Mouse (Mus musculus) kidney, postnatal 36 days (tissue): ENCODE measurements at regions not wholly inside any gene's neighbourhood (a gene's known extent, or its start where the extent isn't known, plus 50 kb on each side); places are given as distances from the start of the nearest gene placed in this dataset.
"Not testable (repeated sequence)": the region's sequence is repeated elsewhere in the genome, so short reads cannot be mapped to it uniquely, and the experiment has no call there.

Experiments used
- DNase-seq, 2 experiments: peaks; one replicate each; pipeline ENCODE4 v3.0.0; 2021 to 2022; ENCODE audit warnings: mixed read lengths in 2 of 2

GRCm38 (mm10) chr9:86095460-86095859, 253.3 kb downstream of the Tpbg start:
- DNase-seq = no peak

DNA sequence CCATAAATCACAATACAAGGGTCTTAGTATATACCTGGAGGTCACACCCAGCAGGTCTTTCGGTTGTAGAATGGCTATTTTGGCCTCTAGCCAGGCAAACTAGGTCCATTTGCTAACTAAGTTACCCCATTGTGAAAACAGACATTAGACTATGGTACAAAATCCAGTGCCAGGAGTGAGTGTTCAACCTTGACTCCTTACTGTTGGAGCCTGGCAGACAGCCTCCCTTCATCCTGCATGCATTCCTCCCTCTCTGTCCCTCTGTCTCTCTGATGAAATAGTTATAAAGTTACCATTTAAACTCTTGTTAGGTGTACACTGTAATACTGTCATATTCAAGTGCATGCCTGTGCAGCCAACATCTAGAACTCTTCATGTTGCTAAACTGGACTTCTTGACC, 254.1 kb downstream of the Tpbg start:
- DNase-seq = peak; percentile 36 to 49

DNA sequence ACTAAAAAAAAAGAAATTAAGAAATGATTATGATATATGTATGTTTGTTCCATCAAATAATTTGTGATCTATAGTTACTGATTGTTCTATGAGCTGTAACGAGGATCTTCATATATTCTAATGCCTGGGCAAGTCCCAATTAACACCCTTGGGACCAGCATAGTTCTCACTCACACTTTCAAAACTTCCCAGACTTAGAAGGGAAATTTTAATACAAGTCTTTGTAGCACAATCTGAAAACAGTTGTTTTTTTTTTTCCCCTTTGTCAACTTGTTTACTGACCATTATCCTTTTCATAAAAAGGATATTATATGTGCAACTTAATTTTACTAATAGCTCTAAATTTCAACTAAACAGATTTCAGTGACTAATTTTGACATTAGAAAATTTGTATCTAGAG, 257.1 kb downstream of the Tpbg start:
- DNase-seq = no peak

DNA sequence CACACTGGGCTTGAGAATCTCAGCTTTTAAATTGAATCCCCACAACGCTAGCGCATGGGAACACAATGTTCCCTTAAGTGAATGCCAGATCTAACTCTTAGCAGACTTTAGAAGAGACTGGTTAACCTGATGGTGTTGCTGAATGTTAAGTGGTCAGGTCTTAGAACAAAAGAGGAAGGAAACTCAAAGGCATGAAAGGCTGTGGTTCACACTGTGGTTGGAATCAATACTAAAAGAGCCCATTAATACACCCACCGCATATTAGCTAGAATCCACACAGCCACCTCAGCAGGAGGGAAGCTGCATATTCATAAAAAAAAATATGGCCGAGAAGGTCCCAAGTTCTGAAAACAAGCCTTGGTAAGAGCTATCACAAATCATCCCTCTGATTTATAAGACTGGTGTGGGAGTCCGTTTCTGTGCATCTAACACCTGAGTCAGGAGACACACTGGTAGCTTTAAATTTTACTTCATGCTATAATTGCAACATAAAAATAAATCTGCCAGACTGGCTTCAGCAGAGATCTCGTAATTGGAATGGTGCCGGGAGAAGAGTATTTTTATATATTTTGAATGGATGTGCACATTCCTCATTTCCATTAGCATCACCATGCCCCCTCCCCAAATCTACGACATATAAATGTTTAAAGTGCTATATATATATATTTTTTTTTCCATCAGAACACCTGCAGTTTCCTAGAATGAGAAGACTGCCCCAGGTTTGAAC, 259.3 kb downstream of the Tpbg start:
- no peak for DNase-seq

GRCm38 (mm10) chr9:86103607-86104006, 261.4 kb downstream of the Tpbg start:
- no peak for DNase-seq

- no peak for DNase-seq
Observed at GRCm38 (mm10) chr9:86104664-86105063, 262.5 kb downstream of the Tpbg start.

GRCm38 (mm10) chr9:86105851-86106250, 263.7 kb downstream of the Tpbg start:
- no peak for DNase-seq

- no peak for DNase-seq
Observed at GRCm38 (mm10) chr9:86109906-86110305, 267.7 kb downstream of the Tpbg start.

- DNase-seq = no peak
Observed at GRCm38 (mm10) chr9:86119370-86119769, 277.2 kb downstream of the Tpbg start.

DNA sequence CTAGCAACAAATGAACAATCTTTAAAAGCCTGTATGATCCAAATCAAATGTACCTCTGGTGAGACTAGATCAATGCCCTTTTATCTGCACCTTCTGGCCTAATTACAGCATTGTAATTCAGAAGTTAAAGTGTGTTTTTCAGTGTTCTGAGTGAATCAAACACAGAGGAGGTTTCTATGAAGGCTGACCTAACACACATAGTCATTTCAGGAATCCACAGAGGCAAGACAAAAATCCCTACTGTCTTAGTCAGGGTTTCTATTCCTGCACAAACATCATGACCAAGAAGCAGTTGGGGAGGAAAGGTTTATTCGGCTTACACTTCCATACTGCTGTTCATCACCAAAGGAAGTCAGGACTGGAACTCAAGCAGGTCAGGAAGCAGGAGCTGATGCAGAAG, 293.4 kb downstream of the Tpbg start:
- DNase-seq = not testable (repeated sequence)

DNA sequence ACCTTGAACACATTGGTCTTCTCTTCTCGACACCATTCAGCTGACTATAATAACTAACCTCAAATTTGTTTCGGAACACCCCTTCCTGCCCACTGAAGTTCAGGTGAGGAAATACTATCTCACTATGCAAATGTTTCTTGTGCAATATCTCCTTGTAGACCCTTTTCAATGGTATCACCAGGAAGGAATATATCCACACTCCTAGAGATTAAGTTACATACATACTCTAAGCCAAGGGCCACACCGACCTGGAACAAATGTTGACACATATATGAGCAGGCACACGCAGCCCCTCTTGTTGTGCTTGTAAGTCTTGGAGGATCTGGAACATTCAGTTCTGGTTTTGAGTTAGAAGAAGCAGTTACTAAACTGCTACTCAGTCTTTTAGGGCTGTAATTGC, 303.7 kb downstream of the Tpbg start:
- DNase-seq = no peak

GRCm38 (mm10) chr9:86160316-86160715, 304.4 kb downstream of the Ube2cbp start:
- no peak for DNase-seq

GRCm38 (mm10) chr9:86166362-86167067, 298.2 kb downstream of the Ube2cbp start:
- DNase-seq = no peak

DNA sequence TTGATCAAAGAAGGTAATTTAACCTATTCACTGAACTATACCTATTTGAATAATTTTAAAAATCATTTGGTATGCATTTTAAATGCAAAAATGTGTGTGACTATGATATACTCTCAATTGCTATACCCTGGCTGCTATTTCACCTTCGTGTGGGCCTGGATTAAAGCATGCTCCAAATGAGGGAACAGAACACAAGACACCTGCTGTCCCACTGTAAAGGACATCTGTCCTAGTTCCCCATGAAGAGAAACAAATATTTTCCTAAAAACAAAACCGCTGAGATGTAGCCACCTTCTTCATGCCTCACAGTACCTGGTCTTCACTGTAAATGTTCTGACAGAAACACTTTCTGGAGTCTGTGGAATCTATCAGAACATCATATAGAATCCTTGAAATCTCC, 294.0 kb downstream of the Ube2cbp start:
- DNase-seq = no peak

- no peak for DNase-seq
Observed at GRCm38 (mm10) chr9:86186751-86187747, 277.7 kb downstream of the Ube2cbp start.

GRCm38 (mm10) chr9:86188873-86189272, 275.9 kb downstream of the Ube2cbp start:
- no peak for DNase-seq

DNA sequence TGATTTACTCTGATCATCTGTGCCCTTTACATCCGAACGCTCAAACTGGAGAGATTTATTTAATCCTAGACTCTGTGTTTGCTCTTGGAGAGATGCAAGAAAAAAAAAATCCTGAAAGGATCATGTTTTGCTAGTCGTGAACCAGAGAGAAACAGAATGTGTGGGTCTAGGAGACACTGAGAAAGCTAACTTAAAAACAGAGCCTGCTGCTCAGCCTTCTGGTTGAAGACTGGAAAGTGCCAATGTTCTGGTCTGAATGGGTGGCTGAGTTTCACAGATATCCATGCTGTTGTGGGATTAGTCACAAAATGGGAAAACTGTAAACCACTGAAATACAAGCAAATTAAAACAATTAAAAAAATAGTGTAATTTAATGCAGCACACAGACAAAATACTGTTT, 259.7 kb downstream of the Ube2cbp start:
- no peak for DNase-seq

DNA sequence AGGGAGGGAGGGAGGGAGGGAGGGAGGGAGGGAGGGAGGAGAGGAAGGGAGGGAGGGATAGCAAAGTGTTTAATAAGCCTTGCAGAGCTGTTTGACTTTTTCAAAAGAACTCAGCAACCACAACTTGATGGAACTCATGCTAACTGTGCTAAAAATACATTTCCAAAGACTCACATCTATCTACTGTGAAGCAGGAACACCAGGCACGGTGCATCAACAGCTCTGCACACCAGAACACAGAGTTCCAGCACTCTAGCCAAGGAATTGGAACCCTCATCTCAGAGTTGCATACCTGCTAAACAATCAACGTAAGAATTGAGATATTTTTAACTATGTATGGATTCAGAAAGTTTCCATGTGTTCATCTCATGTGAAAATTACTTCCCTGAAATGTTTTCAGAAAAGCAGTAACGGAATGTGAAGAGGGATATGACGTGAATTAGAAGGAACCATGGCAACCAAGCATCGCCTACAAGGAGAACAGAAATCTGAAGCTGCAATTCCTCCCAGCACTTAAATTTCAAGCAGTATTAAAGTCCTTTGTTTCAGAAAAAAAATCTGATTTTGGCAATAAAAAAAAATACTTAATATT, 256.3 kb downstream of the Ube2cbp start:
- DNase-seq = no peak

- no peak for DNase-seq
Observed at GRCm38 (mm10) chr9:86211267-86211666, 253.5 kb downstream of the Ube2cbp start.

GRCm38 (mm10) chr9:86219669-86220068, 245.1 kb downstream of the Ube2cbp start:
- peak in 1 of 2 experiments; percentile 6 for DNase-seq

- DNase-seq = no peak
Observed at GRCm38 (mm10) chr9:86224530-86224929, 240.2 kb downstream of the Ube2cbp start.

GRCm38 (mm10) chr9:86230673-86231350, 233.9 kb downstream of the Ube2cbp start:
- DNase-seq = no peak
